Mouse (Mus musculus): ENCODE data around the gene Olfr71.

GRCm38 (mm10) chr4:43737144-43737543, 27.1 kb upstream of the Olfr71 start:
- TF ChIP-seq ZC3H11A (IDR thresholded peaks at IDR 0.05; ENCODE audit: borderline replicate concordance, low read depth, low read length): no peak
- TF ChIP-seq ZNF384 (IDR thresholded peaks at IDR 0.05; ENCODE audit: low read depth, low read length): no peak
- no peak for TF ChIP-seq MAFK (IDR thresholded peaks at IDR 0.05; ENCODE audit: insufficient read depth, low read depth, low read length)
- TF ChIP-seq HCFC1 (IDR thresholded peaks at IDR 0.05; ENCODE audit: borderline replicate concordance, insufficient read depth, low read length): no peak
- no peak for TF ChIP-seq CHD2 (IDR thresholded peaks at IDR 0.05; ENCODE audit: low read depth, low read length)

All from ES-E14 (cell line).